Mouse (Mus musculus) liver, postnatal 0 days (tissue): ENCODE results near the gene Map7d2. TPM values are rescaled to one million over a fixed set of nuclear protein-coding genes. Genes with fewer than 3 reads are reported as not detected.

Experiments used
- ATAC-seq: fragments of 200-750 bp; cut with Nextera tagmentation; 2 replicates; pipeline ENCODE4 v1.8.0; 2017; ENCODE audit warnings: mild to moderate bottlenecking, moderate library complexity
- DNase-seq: peaks from one replicate; pipeline ENCODE4 v3.0.0-alpha.2; 2016
- H3K27ac ChIP-seq: fragments of 300-500 bp; sonication (generic); 2 replicates; pipeline ENCODE4 v1.5.1; 2014; ENCODE audit warnings: antibody characterized with exemption, moderate library complexity, mild to moderate bottlenecking, low read depth
- H3K27me3 ChIP-seq: fragments of 300-500 bp; sonication (generic); 2 replicates; pipeline ENCODE4 v1.6.1; 2014; ENCODE audit warnings: low read length, control low read depth, mixed read lengths; ENCODE audit not compliant: insufficient read depth
- H3K36me3 ChIP-seq: fragments of 300-500 bp; sonication (generic); replicated peaks from 2 replicates; pipeline ENCODE4 v1.6.1; 2014; ENCODE audit warnings: mild to moderate bottlenecking, control low read depth, low read length, moderate library complexity, mixed read lengths; ENCODE audit not compliant: insufficient read depth
- H3K4me1 ChIP-seq: fragments of 300-500 bp; sonication (generic); 2 replicates; pipeline ENCODE4 v1.6.1; 2014; ENCODE audit warnings: antibody characterized with exemption, mild to moderate bottlenecking, control low read depth; ENCODE audit not compliant: insufficient read depth
- H3K4me2 ChIP-seq: fragments of 300-500 bp; sonication (generic); 2 replicates; pipeline ENCODE4 v1.6.1; 2014; ENCODE audit warnings: low read depth, mild to moderate bottlenecking, low read length, moderate library complexity, mixed read lengths
- H3K4me3 ChIP-seq: fragments of 300-500 bp; sonication (generic); 2 replicates; pipeline ENCODE4 v1.5.1; 2014; ENCODE audit warnings: low read depth, low read length
- H3K9ac ChIP-seq: fragments of 300-500 bp; sonication (generic); replicated peaks from 2 replicates; pipeline ENCODE4 v1.6.1; 2014; ENCODE audit warnings: mild to moderate bottlenecking, moderate library complexity
- H3K9me3 ChIP-seq: fragments of 300-500 bp; sonication (generic); 2 replicates; pipeline ENCODE4 v1.6.1; 2016; ENCODE audit warnings: mild to moderate bottlenecking, control low read depth, low read length, mixed read lengths
- CTCF ChIP-seq: sonication (generic); IDR thresholded peaks from 2 replicates; pipeline ENCODE4 v1.5.1; 2016; ENCODE audit warnings: antibody characterized with exemption, low read depth
- EP300 ChIP-seq: IDR thresholded peaks from 2 replicates; pipeline ENCODE4 v1.6.1; 2016; ENCODE audit warnings: antibody characterized with exemption, low read depth, mild to moderate bottlenecking
- WGBS: fragments of 180-500 bp; shearing (Covaris S2); extraction: QIAGEN DNeasy Blood & Tissue Kit; methylation state at CpG from one replicate; pipeline ENCODE4 v1.1.7; 2014; ENCODE audit not compliant: insufficient replicate concordance; 5-methylcytosine and 5-hydroxymethylcytosine counted together
- polyA plus RNA-seq: library from polyadenylated mRNA; unstranded; fragments of >200 nt; fragmentation: Nextera tagmentation; extraction: Ambion mirVana; gene quantifications from 2 replicates; pipeline ENCODE4 v1.2.1, GENCODE M21; 2015

Map7d2 gene
- polyA plus RNA-seq, 1 experiment from 2014 or later, result not detected

- TF ChIP-seq EP300, result no peak
- no peak for TF ChIP-seq CTCF
- H3K9me3 ChIP-seq, result no peaks in the 10 kb centered on the region
- peak overlapping the region; percentile 17 for H3K4me3 ChIP-seq
- no peaks in the 10 kb centered on the region for H3K36me3 ChIP-seq
- no peaks in the 10 kb centered on the region for H3K4me1 ChIP-seq
- ATAC-seq, result 0 out of 2 replicates have a peak, but pooled peaks have one; percentile 19
- no peaks in the 10 kb centered on the region for H3K27me3 ChIP-seq
- H3K27ac ChIP-seq, result 0 out of 2 replicates have a peak overlapping the region, but pooled peaks have one; percentile 5
- H3K9ac ChIP-seq, result no peak overlapping the region
- 34% methylated on average over 19 of the region's 19 CpGs for WGBS
- H3K4me2 ChIP-seq, result peak overlapping the region; percentile 55
- DNase-seq, result no peak
Observed at GRCm38 (mm10) chrX:159508331-159509036, 94.1 kb downstream of the Map7d2 start.

DNA sequence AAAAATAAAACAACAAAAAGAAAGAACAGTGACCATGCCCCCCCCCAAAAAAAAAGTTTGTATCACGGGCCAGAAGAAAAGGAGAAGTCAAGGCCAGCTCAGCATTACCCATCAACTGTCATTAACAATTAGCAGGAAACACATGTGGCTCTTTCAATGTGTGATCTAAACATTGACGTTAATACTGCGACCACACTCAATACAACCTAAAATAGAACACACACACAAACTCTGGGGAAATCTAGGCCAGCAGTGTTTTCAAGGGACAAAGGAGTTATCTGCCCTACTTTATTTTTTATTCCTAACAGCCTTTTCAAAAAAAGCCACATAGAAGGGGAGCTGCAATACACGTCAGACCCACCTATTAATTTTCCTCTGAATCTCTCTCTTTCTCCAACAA lies 94.7 kb downstream of the Map7d2 start:
- DNase-seq (no peak), ATAC-seq (peak; percentile 27; the same call in 1 of the 2 replicates)
- Histone ChIP-seq H3K4me3 (no peak overlapping the region), H3K4me1 (no peaks in the 10 kb centered on the region), H3K9ac (no peak overlapping the region), H3K27ac (no peak overlapping the region), H3K4me2 (no peak overlapping the region), H3K36me3 (no peaks in the 10 kb centered on the region), H3K27me3 (no peaks in the 10 kb centered on the region), H3K9me3 (no peaks in the 10 kb centered on the region)
- 44% methylated on average over 4 of the region's 4 CpGs for WGBS
- no peak for TF ChIP-seq CTCF
- no peak for TF ChIP-seq EP300

GRCm38 (mm10) chrX:159509847-159510715 lies 95.7 kb downstream of the Map7d2 start:
- peak overlapping the region; percentile 24; the same call in 1 of the 2 replicates for H3K4me3 ChIP-seq
- H3K4me1 ChIP-seq, result no peaks in the 10 kb centered on the region
- H3K27me3 ChIP-seq, result no peaks in the 10 kb centered on the region
- ATAC-seq (no peak), DNase-seq (no peak)
- H3K36me3 ChIP-seq, result no peaks in the 10 kb centered on the region
- TF ChIP-seq EP300 (no peak), CTCF (no peak)
- H3K4me2 ChIP-seq, result peak overlapping the region; percentile 42; the same call in 1 of the 2 replicates
- no peaks in the 10 kb centered on the region for H3K9me3 ChIP-seq
- H3K27ac ChIP-seq, result no peak overlapping the region
- no peak overlapping the region for H3K9ac ChIP-seq
- 67% methylated on average over 19 of the region's 19 CpGs for WGBS

DNA sequence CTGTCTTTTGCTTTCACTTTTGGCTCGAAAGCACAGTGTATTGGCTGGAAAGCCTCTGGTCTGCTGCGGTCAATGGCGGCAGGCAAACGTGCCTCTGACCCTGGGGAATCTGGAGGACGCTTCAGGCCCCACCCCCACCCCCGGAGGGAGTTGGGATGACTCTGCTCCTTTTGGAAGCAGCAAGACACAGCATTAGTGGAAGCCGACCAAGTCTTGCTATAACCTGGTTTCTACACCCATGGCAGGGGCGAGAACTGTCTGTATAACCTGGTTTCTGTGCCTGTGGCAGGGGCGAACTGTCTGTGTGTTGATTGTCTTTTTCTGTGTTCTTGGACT lies 96.3 kb downstream of the Map7d2 start:
- WGBS, result 60% methylated on average over 9 of the region's 9 CpGs
- peak overlapping the region; percentile 24; the same call in 1 of the 2 replicates for H3K4me3 ChIP-seq
- no peak for ATAC-seq
- H3K9me3 ChIP-seq, result no peaks in the 10 kb centered on the region
- H3K36me3 ChIP-seq, result no peaks in the 10 kb centered on the region
- no peak for TF ChIP-seq CTCF
- TF ChIP-seq EP300, result no peak
- no peak overlapping the region for H3K9ac ChIP-seq
- H3K27ac ChIP-seq, result no peak overlapping the region
- no peaks in the 10 kb centered on the region for H3K27me3 ChIP-seq
- no peak for DNase-seq
- no peaks in the 10 kb centered on the region for H3K4me1 ChIP-seq
- peak overlapping the region; percentile 42 for H3K4me2 ChIP-seq

DNA sequence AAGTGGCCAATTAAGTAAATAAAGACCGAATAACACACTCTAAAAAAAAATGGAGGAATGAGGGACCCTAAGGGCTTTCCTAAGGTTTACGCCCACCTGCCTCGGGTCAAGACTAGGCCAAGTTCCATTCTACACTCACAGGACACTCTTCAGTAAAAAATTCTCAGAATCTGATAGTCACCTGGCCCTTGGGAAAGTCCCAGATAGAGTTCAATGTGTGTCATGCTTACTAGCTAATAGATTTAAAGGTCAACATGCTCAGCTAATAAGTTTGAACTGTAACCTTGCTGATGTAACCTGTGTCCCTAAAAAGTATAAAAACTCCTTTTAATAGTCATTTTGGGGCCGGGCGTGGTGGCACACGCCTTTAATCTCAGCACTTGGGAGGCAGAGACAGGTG lies 101.2 kb downstream of the Map7d2 start:
- DNase-seq (no peak), ATAC-seq (no peak)
- 80% methylated on average over 6 of the region's 6 CpGs for WGBS
- no peak overlapping the region for H3K4me2 ChIP-seq
- no peak overlapping the region for H3K27ac ChIP-seq
- H3K36me3 ChIP-seq, result no peaks in the 10 kb centered on the region
- H3K9ac ChIP-seq, result no peak overlapping the region
- no peak overlapping the region for H3K4me3 ChIP-seq
- no peaks in the 10 kb centered on the region for H3K4me1 ChIP-seq
- TF ChIP-seq EP300 (no peak), CTCF (no peak)
- 0 out of 2 replicates have a peak, but pooled peaks cover 3% of the 10 kb centered on the region for H3K27me3 ChIP-seq
- H3K9me3 ChIP-seq, result no peaks in the 10 kb centered on the region

DNA sequence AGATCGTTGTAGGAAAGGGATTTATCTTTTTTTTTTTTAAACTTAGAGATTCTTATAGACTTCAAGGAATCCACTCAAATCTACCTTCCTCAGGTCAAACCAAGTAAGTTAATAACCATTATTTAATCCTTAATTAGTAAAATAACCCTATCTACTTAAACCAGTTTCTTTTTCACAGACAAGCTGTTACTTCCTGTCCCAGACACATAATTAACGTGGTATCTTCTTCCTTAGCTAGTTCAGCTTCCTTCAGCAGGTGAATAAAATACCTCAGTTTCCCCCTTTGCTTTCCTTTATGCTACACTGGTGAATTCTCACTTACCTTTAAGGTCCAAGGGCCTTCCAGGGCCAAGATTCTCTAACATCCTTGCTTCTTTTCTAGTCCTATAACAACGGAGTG lies 107.4 kb downstream of the Map7d2 start:
- no peaks in the 10 kb centered on the region for H3K9me3 ChIP-seq
- H3K9ac ChIP-seq, result no peak overlapping the region
- DNase-seq, result no peak
- H3K4me2 ChIP-seq, result no peak overlapping the region
- TF ChIP-seq CTCF, result no peak
- TF ChIP-seq EP300, result no peak
- 58% methylated on average over 3 of the region's 3 CpGs for WGBS
- H3K4me1 ChIP-seq, result no peaks in the 10 kb centered on the region
- no peaks in the 10 kb centered on the region for H3K36me3 ChIP-seq
- no peak overlapping the region for H3K4me3 ChIP-seq
- no peak overlapping the region for H3K27ac ChIP-seq
- ATAC-seq, result no peak
- H3K27me3 ChIP-seq, result 0 out of 2 replicates have a peak, but pooled peaks cover 3% of the 10 kb centered on the region
